Mouse (Mus musculus): ENCODE measurements around the gene Rab13. TPM values are rescaled to one million over a fixed set of nuclear protein-coding genes. Genes with fewer than 3 reads are reported as not detected.

Rab13 gene
- total RNA-seq, 1 experiment from 2014 or later = 34.3 TPM

DNA sequence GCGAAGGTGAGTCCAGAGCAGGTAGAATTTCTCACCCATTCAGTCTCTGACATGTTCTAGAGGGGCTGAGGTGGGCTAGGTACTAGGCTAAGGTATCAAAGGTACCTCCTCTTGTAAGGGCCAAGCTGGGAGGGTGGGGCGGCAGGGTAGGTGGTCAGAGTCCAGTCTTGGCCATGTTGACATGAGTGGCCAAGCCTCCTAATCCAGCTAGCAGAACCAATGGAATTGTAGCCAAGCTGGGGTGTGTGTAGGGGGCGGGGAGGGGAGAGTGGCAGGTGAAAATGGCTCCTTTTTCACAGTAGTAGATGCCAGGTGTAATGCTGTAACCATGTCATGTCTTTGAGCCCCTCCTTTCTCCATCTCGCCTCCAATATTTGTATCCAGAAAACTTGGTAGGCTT is 45.0 kb downstream of the Rab13 start:
- DNase-seq = no peak

- DNase-seq = no peak
These were observed 49.8 kb downstream of the Rab13 start for GRCm38 (mm10) chr3:90263121-90263771.

DNA sequence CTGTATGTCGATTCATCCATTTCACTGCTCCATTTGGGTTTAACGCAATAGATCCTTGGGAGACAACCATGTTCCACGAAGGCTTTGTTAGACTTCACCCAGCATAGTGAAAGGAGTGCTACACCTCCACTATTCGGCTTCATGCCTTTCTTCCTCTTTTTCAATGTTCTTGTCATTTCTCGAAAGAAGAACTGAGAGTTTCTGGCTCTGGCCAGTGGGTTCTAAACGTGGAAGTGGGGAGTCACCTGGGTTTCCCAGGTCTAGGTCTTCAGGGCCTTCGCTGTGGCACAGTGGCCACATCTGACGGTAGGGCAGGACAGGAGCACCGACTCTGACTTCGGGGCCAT is 51.2 kb downstream of the Rab13 start:
- DNase-seq = no peak

DNA sequence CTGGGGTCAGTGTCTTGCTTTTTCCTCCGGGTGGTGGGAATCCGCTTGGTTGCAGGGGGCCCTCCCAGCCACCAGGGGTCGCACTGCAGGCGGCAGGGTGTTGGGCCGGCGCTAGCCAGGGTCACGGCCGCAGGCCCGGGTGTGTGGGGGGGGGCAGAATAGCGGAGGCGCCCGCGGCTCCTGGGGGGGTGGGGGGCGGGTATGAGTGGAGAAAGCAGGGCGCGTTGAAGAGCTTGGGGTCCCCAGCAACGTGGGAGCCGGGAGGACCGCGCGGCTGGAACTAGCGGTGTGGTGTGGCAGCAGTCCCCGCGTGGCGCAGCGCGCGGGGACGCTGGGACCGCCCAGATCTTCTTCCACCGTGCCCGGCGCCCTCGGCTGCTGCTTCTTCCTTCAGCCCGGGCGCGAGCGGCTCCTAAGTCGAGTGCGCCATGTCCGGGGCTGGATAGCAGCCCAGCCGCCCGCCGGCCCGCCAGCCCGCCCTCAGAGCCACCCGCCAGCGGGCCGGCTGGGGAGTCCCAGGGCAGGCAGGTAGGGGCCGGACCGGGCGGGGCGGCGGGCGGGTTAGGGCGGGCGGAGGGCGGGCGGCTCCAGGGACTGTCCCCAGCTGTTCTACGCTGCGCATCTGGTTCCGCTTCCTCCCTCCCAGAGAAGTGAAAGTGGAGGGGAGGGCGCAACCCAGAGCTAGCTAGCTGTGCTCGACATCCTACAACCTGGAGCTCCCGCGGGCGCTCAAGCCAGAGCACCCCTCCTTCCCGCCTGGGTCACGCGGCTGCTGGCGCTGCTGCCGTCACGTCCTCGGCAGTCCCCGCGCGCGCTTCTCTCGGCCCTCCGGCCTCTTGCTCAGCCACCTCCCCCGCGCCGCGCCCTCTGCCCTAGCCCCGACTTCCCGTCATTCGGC is 51.8 kb downstream of the Rab13 start, which contains the start of gene Dennd4b:
Gene Dennd4b (plus strand): TSS at position 152 of the 898 bp plus-strand sequence.
- peak; percentile 98 for DNase-seq

DNA sequence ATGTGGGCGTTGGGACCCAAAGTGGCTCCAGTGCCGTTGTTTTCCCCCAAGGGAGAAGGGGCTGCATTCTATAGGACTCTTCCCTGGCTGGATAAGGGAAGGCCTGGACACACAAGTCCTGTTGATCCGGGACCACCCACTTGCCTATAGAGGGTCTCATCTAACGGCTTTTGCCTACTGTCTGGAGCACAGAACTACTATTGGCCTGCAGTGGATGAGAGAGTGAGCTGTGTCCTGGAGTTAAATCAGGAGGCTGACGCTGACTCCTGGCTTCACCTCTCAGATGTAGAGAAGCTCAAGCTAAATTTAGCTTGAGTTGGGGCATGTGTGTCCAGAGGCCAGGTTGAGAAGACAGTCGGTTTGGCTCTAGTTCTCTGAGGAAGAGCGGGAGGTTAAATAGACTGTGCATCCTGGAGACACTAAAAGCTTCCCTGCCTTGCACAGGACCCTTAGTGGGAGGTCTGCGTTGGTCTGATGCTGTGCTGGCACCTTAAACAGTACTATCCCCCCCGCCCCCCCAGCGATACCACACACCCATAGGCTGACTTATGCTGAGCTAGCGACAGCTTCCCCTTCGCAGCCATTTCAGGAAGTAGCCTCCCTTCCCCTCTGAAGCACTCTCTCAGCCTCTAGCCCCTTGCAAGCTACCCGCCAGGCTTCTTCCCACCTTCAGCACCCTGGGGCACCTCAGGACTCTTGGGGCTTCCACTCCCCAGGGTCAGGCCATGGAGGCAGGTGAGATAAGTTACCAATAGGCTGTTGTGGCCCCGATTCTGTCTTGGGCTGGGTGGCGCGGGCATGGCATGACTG is 52.6 kb downstream of the Rab13 start:
- DNase-seq = peak; percentile 23

GRCm38 (mm10) chr3:90266901-90267775 is 53.6 kb downstream of the Rab13 start:
- no peak for DNase-seq

DNA sequence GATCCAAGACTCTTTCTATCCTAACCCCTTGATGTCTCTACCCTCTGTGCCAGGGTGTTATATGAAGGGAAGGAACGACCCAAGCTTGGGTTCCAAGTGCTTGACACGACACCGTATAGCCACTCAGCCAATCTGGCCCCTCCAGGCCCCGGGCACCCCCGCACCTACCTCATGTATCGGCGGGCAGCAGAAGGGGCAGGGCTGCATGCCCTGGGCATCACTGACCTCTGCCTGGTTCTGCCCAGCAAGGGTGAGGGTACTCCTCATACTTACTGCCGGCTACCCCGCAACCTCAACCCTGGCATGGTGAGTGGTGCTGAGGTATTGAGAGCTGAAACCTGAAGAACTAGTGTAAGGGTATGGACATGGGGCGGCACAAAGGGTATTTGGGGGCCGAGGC is 54.7 kb downstream of the Rab13 start:
- DNase-seq = no peak

- DNase-seq = no peak
These were observed 55.5 kb downstream of the Rab13 start for GRCm38 (mm10) chr3:90268971-90269370.

DNA sequence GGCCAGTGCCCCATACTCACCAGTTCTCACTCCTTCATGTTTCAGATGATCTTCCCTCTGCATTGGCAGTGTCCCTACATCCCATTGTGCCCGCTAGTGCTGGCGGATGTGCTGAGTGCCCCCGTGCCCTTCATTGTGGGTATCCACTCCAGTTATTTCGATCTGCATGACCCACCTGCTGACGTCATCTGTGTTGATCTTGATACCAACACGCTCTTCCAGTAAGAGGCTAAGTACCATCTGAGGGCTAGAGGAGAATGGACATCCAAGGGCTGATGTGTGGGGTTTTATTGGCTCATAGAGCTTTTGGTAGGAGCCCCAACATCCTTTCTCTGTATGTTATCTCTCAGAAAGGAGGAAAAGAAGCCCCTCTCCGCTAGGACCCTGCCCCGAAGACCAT is 57.3 kb downstream of the Rab13 start:
- DNase-seq = no peak

DNA sequence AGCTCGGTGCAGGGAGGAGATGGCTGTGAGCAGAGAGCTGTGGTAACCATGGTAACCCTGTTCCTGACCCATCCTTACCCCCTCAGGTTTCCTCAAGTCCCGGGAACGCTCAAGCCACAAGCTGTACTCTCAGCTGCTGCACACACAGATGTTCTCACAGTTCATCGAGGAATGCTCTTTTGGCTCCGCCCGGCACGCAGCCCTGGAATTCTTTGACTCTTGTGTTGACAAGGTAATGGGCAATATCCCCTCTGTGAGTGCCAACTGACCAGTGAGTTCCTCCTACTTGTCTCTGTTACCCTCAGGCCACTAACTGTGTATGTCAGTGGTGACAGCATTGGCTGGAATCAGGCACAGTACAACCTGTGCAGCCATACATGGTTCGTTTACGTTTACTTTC is 58.7 kb downstream of the Rab13 start:
- DNase-seq = no peak

- DNase-seq = no peak
These were observed 60.4 kb downstream of the Rab13 start for GRCm38 (mm10) chr3:90273855-90274254.

DNA sequence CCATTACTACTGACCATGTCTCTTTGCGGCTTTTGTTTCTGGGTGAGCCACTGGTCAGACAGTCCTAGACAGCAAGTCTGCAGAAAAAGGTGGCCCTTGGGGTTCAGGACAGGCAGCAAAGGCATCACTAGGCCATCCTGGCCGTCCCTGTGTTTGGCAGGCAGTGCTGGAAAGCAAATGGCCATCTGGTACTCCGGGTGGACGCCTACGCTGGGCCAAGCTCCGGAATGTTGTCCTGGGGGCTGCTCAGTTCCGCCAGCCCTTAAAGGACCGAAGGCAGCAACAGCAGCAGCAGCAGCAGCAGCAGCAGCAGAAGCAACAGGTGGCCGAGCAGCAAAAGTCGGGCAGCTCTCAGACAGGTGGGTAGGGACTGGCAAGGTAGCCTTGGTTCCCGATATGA is 61.8 kb downstream of the Rab13 start:
- no peak for DNase-seq

Small RNA genes within 50 kb of the gene (microRNA-seq; reads per million reads assigned to microRNA genes)
- gene Mir7012 = 0 to 0.43 reads per million in 2 experiments

Other genes with a start within 250 kb of the Rab13 start
- 100 and 124 TPM in 2 replicates for gene Hax1, start 214.9 kb upstream of the Rab13 start, total RNA-seq (2021)
- 70.8 and 76.3 TPM in 2 replicates for gene 4933434E20Rik, start 162.1 kb upstream of the Rab13 start, total RNA-seq (2021)
- 164 and 177 TPM in 2 replicates for gene Ubap2l, start 161.1 kb upstream of the Rab13 start, total RNA-seq (2021)
- gene Tpm3, start 141.0 kb upstream of the Rab13 start, total RNA-seq (2021) = 170 and 208 TPM in 2 replicates
- 0.37 and 0.45 TPM in 2 replicates for gene Nup210l, start 109.6 kb upstream of the Rab13 start, total RNA-seq (2021)
- gene Rps27, start within 50 bp of the Rab13 start, total RNA-seq (2021) = 1,702 and 2,060 TPM in 2 replicates
- gene Jtb, start 17.9 kb downstream of the Rab13 start, total RNA-seq (2021) = 58.8 and 58.9 TPM in 2 replicates
- gene Creb3l4, start 29.8 kb downstream of the Rab13 start, total RNA-seq (2021) = 0.33 and 0.38 TPM in 2 replicates
- gene Slc39a1, start 34.5 kb downstream of the Rab13 start, total RNA-seq (2021) = 106 and 108 TPM in 2 replicates
- gene Crtc2, start 40.5 kb downstream of the Rab13 start, total RNA-seq (2021) = 37.5 and 51.7 TPM in 2 replicates
- 6.9 and 12.3 TPM in 2 replicates for gene Dennd4b, start 51.5 kb downstream of the Rab13 start, total RNA-seq (2021)
- gene Gatad2b, start 79.5 kb downstream of the Rab13 start, total RNA-seq (2021) = 66.4 and 76.6 TPM in 2 replicates
- 73.1 and 86.4 TPM in 2 replicates for gene Slc27a3, start 176.2 kb downstream of the Rab13 start, total RNA-seq (2021)
- 59.5 and 62.4 TPM in 2 replicates for gene Ints3, start 219.9 kb downstream of the Rab13 start, total RNA-seq (2021)